Mouse (Mus musculus) mature B cell (primary cell): ENCODE data around the gene Gm6205.
"Not testable (repeated sequence)": the region's sequence is repeated elsewhere in the genome, so short reads cannot be mapped to it uniquely, and the experiment has no call there.

Experiments
- in situ Hi-C: fragments of 300-500 bp; cut with MboI; formaldehyde crosslinking; loops from 2 replicates; pipeline ENCODE4 v1.14.3; 2019

The Gm6205 gene

DNA sequence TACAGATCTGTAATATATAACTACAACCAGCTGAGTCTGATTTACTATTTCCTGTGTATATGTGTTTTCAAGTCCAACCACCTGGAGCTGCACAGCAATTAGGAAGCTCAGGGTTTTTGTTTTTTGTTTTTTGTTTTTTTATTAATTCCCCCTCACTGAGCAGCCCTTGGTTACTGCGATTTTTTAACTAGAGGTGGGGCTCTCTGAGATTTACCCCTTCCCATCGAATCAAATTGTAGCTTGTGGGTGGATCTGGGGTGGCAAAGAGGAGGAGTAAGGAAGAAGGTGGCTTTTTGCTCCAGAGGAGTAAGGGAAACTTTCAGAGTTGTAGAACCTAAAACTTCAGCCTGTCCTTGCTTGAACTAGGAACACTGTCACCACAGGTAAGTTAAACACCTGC, at the start of gene Gm6205:
Gm6205 (plus strand) TSS at position 301 of the 400 bp plus-strand sequence.
- in situ Hi-C loops = not testable (repeated sequence)

DNA sequence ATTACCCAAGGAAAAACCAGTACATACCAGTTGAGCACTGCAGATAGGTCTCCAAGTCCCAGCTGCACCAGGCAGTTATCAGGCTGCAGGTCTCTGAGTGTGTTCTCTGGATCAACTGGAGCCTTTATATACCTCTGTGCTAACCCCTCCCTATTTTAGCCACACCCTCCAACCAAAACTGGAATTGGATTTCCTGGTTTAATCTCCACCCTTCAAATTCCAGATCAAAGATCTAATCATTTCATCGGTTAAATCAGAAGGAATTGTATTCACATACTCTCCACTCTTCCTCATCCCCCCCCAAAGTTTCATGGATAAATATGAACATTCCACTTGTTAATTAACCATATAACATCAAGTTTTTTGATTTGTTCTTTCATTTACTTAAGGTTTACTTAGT, 31.9 kb upstream of the Gm6205 start, which contains the start of gene Gm3147:
Gm3147 (minus strand) TSS at position 101 of the 400 bp plus-strand sequence.
- in situ Hi-C loops = not testable (repeated sequence)

- in situ Hi-C loops = not testable (repeated sequence)
These were observed 24.5 kb upstream of the Gm6205 start, which contains the start of gene Gm6509 for GRCm38 (mm10) chr5:94623679-94624078. TSS of gene Gm6509 (plus strand) at chr5:94623979.
